Mouse (Mus musculus): ENCODE measurements around the gene Stk38l. TPM values are rescaled to one million over a fixed set of nuclear protein-coding genes. Genes with fewer than 3 reads are reported as not detected.

Gene Stk38l
- total RNA-seq (2021): 10 to 100 TPM; 21.4 to 22.2 TPM

DNA sequence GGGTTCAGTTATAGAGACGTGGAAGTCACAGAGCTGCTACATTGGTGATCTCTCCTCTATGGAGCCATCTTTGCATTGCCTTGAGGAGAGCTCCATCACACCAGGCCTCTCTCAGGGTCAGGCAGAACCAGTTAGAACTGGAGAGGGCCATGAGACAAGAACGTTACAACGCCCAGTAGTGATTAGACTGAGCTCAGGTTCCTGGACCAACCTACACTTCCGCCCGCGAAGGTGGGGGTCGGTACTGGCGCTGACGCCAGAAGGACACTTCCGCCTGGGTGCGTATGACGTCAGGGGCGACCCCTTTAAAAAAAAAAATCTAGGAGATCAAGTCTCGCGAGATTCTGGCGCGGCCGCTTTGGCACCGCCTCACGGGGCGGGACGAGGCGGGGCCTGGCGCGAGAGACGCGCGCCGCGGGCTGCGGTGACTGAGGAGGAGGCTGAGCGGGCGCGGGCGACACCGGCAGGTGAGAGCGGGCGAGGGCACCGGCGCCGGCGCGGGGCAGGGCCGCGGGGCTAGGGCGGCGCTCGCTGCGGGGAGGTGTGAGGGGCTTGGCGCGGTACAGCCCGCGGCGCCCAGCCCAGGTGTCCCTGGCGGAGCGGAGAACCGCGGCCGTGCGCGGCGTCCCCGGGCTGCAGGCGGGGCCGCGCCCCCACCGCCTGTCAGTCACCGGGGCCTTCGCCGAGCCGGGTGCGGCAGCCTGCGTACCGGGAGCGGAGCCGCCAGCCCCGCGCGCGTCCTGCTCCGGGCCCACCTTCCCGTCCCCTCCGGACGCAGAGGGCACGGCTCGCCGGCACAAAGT, at the start of gene Stk38l:
Gene Stk38l (plus strand): TSS at position 415 of the 803 bp plus-strand sequence.
- peak; percentile 89 to 92 for DNase-seq (ENCODE audit: extremely low spot score in 1 of 2, low spot score in 1 of 2)

DNA sequence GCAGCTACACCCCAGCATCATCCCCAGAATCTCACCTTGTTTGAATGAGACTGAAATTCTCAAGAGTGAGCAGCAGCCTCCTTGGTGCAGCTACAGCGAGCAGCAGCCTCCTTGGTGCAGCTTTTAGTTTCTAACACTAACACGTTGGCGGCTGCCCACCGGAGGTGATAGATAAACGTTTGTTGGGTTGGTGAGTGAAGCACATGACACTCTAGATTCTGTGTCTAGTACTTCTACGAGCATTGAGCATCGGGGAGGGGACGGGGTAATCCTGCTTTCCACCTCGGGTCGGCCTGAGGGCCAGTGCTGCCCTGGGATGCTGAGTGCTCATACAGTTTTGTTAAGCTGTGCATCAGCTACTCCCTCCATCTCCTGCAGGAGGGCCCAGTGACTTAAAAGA, 47.9 kb upstream of the Stk38l start:
- DNase-seq (ENCODE audit: extremely low spot score in 1 of 2, low spot score in 1 of 2): no peak

DNA sequence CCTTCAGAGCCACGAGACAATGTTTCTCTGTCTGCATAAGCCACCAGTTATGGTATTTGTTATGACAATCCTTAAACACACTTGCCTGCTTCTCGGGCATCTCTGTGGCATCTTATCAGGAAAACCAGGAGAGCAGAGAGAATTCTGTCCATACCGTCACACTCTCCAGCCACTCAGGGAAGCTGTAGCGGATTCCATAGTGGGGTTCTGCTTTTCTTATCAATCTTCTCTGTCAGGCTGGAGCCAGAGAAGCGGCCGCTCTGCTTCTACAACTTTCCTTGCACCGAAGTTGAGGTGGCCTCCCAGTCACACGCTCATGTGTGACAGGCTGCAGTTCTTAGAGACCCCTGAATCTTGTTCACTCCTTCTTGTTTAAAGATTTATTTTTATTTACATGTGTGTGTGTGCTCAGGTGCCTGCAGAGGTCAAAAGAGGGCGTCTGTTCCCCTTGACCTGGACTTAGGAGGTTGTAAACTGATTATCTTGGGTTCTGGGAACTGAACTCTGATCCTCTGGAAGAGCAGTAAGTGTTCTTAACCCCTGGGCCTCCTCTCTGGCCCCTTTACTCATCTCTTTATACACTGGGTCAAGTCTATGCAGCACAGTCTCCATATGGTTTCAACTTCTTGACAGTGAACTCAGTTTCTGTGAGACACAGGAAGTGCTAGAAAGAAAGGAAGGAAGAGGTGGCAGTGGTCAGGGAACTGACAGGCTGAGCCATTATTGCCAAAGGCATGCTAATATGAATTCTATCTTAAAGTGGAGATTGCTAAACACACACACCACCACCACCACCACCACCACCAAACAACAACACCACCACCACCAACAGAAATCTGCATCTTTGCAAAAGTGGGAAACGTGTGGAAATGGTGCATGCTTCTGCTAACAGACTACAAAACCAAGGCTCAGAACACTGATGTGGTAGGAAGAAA, 46.4 kb upstream of the Stk38l start:
- no peak for DNase-seq (ENCODE audit: extremely low spot score in 1 of 2, low spot score in 1 of 2)

DNA sequence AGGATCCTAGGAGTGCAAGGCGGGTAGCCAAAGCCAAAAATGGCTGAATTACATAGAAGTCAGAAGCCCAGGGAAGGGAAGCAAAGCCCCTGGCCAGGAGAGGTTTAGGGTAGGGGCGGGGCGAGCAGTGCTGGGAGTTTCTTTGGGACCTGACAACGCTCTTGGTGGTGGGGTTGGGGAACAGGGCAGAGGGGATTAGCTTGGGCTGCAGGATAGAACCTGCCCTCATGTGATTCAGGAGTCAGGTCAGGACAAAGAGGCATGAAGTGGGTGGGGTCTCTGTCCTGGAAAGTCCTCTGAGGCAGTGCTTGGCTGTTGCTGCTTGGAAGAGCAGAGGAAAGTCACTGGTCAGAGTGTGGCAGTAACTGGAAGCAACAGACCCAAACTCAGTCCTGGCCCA, 40.9 kb upstream of the Stk38l start:
- DNase-seq (ENCODE audit: extremely low spot score in 1 of 2, low spot score in 1 of 2): no peak

DNA sequence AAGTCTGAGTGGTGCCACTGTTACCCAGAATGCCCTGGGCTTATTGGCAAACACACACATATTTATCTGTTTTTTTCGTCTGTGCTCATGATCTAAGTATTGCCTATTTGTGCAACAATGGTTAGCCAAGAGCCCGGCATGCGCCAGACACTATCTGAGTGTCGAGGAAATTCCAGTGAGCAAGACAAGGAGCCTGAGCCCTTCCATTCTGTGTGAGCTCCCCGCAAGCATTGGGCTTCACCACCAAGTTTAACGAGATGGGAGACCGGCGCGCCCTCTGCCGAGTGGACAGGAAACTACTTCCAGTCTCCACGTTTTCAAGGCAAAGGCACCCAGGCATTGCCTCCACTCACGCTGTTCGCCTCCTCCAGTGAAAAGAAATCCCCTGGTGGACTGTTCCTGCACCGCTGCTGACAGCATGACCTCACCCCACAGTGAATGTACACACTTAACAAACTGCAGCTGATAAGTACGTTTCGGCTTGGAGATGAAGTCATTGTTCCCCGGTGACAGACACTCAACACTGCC, 39.0 kb upstream of the Stk38l start:
- peak in 1 of 2 experiments; percentile 33 for DNase-seq (ENCODE audit: extremely low spot score in 1 of 2, low spot score in 1 of 2)

DNA sequence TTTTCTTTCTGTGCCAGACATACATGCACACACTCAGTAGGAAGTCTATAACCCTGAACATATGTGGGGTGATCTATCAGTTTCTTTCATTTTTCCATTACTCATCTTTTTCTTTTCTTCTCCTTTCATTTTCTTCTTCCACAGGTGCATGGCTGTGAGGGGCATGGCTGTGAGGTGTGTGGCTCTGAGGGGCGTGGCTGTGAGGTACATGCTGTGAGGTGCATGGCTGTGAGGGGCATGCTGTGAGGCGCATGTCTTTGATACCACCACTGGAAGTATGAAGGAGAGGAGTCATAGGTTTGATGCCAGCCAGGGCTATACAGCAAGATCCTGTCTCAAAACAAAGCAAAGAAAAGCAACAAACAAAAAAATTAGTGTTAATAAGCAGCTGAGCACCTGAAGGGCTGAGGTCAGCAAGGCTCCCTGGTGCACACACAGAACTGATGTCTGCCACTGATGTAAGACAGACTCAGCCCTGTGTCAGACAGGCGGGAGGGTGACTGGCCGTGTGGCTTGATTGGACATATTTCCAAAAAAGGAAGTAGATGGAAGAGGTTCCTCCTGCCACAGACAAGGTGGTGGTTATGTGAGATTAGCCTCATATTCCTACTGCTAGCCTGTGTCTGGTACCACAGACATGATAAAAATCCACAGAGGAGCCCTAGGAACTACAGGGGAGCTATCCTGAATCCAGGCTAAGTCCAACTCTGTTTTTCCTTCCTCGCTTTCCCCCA, 38.2 kb upstream of the Stk38l start:
- DNase-seq (ENCODE audit: extremely low spot score in 1 of 2, low spot score in 1 of 2): no peak

DNA sequence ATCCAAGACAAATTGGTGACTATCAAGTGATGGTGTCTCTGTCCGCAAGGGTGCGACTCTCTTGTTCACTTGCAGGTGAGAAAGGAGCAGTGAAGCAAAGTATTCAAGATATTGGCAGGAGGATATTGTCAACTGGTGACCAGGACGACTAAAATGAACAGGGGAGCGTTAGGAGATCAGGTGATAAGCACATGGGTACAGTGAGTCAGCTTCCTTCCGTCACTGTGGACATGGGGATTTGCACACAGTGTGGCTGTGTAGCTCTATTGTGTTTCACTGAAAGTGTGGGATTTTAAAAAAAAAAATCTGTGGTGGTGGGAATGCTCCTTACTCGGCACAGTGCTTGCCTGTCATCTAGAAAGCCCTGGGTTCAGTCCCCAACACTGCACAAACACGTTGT, 36.8 kb upstream of the Stk38l start:
- no peak for DNase-seq (ENCODE audit: extremely low spot score in 1 of 2, low spot score in 1 of 2)

DNA sequence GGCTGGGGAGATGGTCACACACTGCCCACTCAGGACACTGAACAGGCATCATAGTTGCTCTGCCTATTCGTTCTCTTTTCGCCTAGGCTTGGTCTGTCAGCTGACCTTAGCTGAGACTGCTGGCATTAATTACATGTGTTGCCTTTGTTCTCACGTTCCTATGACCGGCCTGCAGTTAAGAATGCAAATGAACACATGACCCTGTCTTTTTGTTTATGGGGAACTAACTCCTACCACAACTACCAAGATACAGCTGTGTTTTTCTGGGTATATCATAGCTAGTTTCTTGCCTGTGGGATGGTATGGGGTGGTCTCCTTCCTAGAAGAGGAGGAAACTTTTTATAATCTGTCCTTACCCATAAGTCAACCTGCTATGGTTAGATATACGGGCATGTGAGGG, 35.9 kb upstream of the Stk38l start:
- no peak for DNase-seq (ENCODE audit: extremely low spot score in 1 of 2, low spot score in 1 of 2)

DNA sequence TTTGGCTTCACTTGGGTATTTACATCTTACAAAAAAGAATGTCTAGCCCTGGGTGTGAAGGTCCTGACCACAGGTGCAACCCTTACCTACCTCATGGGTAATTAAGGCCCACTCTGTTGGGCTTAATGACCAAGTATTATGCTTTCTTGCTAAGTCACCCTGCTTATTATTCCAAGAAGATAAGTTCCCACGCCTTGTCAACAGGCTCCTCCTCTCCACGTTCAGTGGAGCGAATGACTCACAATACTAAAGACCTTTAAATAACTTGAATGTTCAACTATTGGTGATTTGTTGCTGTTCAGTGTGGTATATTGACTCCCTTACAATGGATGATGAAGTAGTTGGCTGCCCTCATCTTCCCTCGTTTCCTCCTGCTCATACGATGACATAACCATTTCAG, 27.0 kb upstream of the Stk38l start:
- no peak for DNase-seq (ENCODE audit: extremely low spot score in 1 of 2, low spot score in 1 of 2)

DNA sequence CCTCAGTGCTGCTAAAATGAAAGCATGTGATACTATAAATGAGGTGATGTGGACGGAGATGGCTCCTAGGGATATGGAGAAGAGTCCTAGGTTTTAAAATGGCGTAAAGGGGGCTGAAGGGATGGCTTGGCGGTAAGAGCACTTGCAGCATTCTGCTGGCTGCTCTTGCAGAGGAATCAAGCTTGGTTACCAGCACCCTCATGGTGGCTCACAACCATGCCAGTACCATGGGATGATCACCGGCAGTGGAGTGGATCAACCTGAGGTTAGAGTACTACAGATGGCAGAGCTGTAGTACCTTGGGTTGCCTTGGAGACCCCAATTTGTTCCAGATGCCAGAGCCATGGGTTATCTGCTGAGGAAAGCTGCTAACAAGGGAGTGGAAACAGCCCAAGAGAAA, 26.4 kb upstream of the Stk38l start:
- DNase-seq (ENCODE audit: extremely low spot score in 1 of 2, low spot score in 1 of 2): no peak

DNA sequence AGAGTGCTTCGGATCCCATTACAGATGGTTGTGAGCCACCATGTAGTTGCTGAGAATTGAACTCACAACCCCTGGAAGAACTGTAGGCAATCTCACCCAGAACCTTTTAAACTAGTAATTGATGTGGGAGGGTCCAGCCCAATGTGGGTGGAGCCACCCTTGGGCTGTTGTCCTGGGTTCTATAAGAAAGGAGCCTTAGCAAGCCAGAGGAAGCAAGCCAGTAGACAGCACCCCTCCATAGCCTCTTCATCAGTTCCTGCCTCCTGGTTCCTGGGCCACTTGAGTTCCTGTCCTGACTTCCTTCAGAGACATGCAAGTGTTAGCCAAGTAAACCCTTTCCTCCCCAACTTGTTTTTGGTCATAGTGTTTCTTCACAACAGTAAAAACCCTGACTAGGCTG, 24.3 kb upstream of the Stk38l start:
- no peak for DNase-seq (ENCODE audit: extremely low spot score in 1 of 2, low spot score in 1 of 2)

DNA sequence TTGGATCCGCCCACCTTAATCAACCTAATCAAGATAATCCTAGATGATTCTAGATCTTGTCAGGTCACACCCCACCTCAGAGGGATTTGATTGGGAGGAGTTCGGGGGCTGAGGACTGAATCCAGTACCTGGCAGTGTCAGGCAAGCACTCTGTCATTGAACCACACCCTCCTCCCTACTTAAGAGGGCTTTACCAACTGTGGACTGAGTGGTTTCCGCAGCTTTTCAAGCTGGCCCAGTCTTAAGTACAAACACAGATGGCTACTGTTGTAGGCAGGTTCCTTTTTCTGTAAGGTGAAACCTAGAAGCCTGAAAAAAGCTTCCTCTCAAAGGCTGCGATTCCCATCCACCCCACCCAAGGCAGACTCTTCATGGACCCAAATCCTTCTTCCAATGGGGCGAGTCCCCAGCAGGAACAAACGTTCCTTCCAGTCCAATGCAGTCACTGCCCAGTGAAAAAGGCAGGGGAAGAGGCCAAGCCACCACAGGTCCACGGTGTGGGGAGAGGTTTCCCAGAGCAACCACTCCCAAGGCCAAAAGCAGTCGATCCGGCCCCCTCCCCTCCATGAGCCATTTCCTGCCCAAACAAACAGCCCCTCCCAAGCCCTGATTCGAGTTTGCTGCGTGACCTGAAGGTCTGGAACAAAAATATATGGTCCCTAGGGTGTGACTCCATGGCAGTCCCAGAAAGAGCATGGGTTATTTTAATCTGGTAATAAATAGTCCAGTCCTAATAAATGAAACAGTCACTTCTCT, 22.5 kb upstream of the Stk38l start:
- DNase-seq (ENCODE audit: extremely low spot score in 1 of 2, low spot score in 1 of 2): no peak

DNA sequence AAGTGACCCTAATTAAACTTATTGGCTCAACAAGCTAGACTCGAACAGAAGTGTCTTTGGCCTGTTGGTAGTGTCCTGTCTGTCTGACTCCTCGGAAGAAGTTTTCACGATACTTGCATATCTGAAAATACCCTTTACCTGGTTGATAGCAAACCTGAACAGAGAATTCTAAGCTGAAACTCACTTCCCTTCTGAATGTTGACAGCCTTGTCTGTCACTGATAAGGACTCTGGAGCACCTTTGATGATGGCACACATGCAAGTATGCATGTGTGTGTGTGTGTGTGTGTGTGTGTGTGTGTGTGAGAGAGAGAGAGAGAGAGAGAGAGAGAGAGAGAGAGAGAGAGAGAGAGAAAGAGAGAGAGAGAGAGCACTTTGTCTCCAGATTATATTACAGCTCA, 21.4 kb upstream of the Stk38l start:
- no peak for DNase-seq (ENCODE audit: extremely low spot score in 1 of 2, low spot score in 1 of 2)

DNA sequence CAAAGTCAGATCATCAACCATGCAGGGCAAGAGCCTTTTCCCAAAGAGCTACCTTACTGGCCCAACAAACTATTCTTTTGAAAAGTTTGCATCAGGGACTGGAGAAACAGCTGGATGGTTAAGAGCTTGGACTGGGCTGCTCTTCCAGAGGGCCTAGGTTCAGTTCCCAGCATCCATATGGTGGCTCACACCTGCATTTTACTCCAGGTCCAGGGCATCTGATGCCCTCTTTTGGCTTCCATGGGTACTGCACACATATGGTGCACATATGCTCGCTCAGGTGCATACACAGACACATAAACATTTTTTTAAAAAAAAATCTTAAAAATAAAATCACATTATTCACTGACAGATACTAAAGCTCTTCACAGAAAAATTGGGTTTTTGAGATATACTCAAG, 19.2 kb upstream of the Stk38l start:
- no peak for DNase-seq (ENCODE audit: extremely low spot score in 1 of 2, low spot score in 1 of 2)

DNA sequence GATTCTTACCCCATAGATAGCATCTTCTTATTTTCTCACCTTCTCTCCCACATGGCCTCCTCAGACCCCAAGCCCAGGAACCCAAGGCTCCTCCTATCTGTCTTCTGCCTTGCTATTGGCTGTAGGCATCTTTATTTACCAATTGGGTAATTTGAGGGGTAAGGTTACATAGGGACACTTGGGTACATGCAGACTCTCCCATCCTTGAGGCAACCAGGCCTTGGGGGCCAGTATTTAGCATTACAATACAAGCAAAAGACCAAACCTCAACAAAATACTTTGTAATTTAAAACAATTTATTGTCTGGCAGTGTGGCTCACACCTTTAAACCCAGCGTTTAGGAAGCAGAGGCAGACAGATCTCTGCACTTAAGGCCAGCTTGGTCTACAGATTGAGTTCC, 5.2 kb upstream of the Stk38l start:
- no peak for DNase-seq (ENCODE audit: extremely low spot score in 1 of 2, low spot score in 1 of 2)

DNA sequence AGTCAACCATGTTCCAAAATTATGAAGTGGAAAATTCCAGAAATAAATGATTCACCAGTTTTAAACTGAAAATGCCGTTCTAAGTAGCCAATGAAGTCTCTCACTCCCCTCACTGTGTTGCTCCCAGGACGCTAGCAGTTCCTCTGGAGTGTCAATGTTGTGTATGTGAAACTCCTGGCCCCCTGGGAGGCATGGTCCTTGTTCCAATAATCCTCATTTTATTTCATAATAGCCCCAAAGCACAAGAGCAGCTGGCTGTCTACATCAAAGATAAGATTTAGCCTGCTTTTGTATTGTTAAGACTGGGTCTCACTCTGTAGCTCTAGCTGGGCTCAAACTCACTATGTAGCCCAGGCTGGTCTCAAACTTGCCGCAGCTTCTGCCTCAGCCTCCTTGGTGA, 990 bp upstream of the Stk38l start:
- no peak for DNase-seq (ENCODE audit: extremely low spot score in 1 of 2, low spot score in 1 of 2)

DNA sequence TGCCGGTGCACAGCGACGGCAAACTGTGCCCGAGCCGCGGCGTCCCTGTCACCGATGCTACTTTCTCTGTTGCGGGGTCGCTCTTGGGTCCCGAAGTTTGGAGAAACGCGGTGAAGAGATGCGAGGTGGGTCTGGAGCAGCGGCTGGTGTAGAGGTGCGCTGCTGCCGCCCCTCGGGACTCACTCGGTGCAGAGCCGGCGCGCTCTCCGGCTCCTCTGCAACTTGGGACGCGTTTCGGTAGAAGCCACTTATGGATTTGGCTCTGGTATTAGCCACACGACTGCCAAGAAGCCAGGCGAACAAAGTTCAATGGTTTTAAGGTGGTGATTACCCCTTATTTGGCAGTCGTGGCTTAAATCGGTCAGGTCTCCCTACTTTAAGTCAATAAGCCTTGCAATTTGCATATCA, 593 bp downstream of the Stk38l start:
- DNase-seq (ENCODE audit: extremely low spot score in 1 of 2, low spot score in 1 of 2): peak in 1 of 2 experiments; percentile 16

DNA sequence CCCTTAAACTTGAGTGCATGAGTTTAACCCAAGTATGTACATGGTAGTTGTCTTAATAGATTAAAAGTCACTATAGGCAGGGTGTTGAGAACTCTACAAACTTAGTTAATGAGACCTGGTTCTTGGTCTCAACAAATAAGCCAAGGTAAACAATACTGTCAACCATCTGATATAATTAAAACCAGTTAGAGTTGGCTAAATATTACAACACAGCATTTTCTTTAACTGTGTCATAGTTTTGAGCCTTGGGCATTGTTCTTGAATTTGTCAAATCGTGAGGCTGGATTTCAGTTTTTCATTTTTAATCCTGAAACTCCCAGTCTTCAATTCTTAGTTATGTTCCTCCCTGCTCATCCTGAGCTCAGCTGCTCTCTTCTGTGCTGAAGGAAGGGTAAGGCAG, 6.2 kb downstream of the Stk38l start:
- DNase-seq (ENCODE audit: extremely low spot score in 1 of 2, low spot score in 1 of 2): no peak

DNA sequence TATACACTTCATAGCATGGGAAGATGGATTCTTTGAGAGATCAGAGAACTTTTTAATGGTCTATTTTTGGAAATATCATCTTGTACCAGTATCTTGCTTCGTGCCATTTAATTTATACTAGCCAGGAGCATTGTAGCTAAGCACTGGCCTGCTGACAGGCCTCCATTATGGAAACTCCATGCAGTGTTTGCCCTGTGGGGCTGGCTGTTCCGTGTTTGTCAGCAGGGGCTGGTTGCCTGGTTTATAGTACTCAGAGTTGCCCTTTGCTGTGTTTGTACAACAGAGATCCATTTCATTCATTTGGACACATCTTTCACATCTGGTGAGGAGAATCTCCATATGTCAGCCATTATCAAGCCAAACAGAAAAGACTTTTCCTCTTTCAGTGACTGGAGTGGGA, 6.9 kb downstream of the Stk38l start:
- DNase-seq (ENCODE audit: extremely low spot score in 1 of 2, low spot score in 1 of 2): no peak

DNA sequence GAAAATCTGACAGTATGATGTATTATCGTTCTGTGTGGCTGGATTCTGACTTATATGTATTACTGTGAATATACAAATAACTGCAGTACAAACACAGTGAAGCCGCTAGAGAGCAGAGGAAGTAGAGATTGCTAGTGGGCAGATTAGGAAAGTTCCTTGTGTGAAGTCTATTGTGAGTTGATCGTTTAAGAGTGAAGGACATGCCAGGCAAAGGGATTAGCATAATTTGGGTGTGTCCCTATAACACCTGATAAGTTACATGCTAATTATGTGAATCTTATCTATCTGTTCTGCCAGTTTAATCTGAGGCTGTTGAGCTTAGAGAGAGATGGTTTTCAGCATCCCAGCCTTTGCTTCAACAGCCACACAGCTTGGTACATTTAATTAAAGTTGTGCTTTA, 7.4 kb downstream of the Stk38l start:
- no peak for DNase-seq (ENCODE audit: extremely low spot score in 1 of 2, low spot score in 1 of 2)
